Mouse (Mus musculus) urinary bladder, postnatal 10 days (tissue): ENCODE measurements around the gene Cenpm.
"Not testable (repeated sequence)": the region's sequence is repeated elsewhere in the genome, so short reads cannot be mapped to it uniquely, and the experiment has no call there.

Experiments
- DNase-seq: peaks from one replicate; pipeline ENCODE4 v3.0.0; 2022; ENCODE audit warnings: low spot score

Gene Cenpm

DNA sequence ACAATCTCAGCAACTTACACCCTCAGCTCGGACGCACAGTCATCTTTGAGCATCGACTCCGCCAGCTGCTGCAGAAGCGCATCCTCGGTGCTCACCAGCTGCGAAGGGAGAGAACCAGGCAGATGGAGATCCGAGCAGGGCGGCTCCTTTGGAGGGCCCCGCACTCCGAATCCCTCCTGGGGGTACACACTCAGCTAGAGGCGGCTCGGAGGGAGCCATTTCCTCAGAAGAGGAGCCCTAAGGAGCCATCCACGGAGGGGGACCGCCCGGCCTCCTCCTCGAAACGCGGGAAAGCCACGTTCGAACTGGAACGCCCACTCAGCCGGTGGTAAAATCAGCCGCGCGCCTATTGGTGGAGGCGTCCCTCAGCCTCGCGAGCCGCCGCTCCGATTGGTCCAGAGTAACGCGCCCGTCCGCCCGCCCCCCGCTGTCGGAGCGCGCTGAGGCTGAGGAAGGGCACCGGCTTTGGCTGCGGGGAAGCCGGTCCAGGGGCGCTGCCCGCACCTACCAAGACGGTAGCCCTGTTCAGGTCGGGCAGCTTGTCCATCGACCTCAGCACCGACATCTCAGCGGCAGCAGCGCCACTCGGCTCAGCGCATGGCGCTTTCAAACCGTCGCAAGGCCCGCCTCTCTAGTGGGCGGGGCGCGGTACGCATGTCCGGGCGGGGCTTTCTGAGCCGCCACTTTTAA lies at the start of gene Cenpm:
Gene Cenpm (minus strand): TSS at position 634 of the 690 bp plus-strand sequence.
- DNase-seq = peak; percentile 77

DNA sequence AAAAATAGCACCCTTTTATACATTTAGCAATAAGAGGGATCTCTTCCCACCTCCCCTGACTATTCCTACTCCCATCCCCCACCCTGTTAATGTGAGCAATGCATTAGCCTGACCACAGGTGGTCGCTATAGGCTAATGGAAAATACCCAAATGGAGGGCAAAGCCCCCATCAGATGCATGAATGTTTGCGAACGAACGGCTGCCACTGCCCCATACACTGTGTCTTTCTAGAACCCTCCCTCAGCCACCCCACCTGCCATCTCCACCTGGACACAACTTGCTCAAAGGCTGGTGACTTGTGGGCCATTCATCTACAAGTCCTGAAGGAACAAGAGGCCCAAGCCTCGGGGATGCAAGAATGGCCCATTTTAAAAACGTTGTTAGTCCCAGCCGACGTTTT lies 49.5 kb upstream of the Cenpm start:
- DNase-seq = no peak

DNA sequence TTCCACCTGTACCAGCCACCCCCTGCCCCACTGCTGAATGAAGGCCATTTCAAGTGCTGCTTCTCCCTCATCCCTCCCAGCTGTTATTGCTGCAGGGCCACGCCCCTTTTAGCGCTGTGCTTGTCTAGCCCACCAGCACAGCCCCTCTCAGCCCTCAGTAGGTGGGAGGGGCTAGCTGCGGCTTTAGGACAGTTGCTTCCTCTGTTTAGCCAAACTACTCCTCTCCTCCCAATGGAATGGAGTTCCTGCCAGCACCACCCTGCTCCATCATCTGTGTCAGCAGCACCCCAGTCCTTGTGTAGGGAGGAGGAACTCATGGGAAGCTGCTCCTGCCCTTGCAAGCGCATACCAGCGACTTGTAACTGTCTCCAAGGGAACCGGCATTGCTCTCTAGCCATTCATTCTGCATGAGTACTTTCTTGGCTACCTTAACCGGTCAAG lies 48.7 kb upstream of the Cenpm start:
- no peak for DNase-seq

DNA sequence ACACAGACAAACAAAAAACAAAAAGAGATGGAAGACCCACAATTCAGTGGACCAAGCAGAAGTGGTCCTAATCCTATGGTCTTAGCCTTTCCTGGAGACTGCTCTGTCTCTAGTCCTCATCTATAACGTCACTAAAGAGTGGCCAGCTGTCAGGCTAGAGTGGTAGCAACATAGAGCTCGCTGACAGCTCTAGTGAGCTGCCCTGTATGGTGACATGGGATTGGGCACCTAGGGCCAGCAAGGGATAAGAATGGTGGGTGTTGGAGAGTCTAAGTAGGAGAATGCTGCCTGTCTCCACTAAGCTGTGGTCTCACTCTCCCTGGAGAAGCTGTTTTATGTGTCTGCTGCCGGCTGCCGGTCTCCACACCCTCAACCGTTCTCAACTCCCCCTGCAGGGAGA lies 48.3 kb upstream of the Cenpm start:
- DNase-seq = no peak

DNA sequence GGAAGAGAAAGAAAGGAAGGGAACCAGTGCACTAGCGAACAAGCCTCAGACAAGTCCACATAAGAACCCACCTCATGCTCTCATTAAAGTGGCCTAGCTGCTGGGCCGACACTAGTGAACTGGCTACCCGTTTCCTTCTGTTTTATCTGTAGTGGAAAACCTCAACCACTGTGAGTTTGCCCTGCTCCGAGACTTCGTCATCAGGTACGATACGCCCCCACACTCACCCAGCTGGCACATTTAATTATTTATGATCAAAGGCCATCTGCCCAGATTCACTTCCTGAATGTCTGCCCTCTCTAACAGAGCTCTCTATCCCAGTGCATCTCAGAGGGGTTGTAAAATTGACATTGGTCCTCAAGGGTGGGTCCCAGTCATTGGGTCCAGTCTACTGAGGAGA lies 45.7 kb upstream of the Cenpm start:
- no peak for DNase-seq

DNA sequence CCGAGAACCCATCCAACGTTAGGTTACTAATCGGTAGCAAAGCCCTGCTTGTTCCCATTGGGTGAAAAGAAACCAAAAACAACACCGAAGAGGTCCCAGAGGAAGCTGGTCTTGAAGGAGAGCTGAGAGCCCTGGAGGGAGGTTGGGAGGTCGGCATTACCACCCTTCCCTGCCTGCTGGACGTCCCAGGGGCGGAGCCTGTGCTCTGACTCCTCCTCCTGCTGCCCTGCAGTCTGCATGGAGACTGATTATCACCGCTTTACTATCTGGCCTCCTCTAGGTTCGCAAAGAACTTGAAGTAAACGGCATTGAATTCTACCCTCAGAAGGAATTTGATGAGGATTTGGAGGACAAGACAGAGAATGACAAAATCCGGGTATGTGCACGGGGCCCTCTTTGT lies 41.6 kb upstream of the Cenpm start:
- DNase-seq = no peak

DNA sequence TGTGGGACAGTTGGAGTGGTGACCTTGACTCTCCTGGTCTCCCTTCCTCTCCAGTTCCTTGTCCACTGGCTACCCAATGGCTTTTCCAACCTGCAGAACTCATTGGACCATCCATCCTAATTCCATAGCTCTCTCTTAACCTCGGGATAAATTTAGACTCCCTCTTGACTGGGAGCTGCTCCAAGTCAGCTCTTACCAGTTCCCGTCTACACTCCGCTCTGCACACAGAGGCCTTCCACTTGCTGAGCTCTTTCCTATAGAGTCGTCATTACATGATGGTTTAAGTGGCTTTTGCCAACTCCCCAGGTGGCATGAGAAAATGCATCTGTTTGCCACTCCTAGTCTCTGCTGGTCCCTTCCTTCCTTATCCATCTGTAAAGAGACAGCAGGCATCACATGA lies 36.1 kb upstream of the Cenpm start:
- DNase-seq = no peak

DNA sequence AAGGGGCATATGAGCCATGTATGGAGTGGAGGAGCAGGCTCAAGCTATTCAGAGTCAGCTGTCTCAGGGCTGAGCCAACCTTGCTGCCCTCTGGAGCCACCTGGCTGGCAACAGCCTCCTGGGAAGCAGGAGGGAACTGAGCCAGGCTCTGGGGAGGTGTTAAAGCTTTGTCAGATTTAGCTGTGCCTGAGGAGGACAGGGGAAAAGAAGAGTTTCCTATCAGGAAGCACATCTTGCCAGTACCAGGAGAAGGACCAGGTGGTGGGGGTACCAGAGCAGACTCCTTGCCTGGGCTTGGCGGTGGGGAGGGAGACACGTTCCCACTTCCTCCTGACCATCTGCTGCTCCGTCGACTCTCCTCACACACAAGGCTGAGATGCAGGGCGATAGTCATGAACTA lies 33.0 kb upstream of the Cenpm start:
- DNase-seq = no peak

DNA sequence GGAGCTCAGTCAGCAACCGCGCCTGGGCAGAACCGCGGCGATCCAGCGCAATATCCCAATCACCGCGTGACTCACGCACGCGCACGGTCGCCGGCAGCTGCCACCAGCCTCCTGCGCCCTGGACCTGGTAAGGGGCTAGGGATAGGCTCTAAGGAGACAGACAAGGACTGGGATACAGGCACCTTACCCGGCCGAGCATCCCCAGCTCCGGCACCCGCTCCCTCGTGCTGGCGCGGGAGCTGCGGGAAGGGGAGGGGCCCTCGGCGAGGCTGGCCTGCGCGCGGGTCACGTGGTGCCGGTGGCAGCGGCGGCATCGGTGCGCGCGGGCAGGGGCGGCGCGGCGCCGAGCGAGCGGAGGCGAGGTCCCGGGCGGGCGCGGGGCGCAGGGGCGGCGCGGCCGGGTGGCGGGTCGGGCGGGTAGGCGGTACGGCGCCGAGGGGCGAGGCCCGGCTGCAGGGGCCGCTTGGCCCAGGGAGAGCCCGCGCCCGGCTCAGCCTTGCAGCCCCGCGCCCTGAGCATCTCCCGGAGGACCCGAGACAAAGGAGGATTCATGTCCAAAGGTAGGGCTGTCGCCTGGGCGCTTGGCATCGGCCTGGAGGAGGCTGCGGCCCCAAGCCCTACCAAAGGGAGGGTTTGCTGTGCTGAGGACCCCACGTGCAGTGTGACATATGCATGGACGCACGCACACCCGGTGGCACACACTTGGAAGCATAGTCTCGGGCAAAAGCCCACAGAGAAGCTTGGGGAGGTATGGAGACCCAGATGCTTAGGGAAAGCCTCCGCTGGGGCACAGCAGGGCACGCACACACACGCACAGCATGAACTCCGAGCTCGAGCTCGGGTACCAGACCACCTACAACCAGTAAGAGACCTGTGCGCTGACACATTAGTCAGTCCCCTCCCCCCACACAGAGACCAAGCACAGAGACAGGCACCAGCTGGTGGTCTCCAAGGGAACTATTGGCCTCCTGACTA lies 30.7 kb upstream of the Cenpm start:
- no peak for DNase-seq

DNA sequence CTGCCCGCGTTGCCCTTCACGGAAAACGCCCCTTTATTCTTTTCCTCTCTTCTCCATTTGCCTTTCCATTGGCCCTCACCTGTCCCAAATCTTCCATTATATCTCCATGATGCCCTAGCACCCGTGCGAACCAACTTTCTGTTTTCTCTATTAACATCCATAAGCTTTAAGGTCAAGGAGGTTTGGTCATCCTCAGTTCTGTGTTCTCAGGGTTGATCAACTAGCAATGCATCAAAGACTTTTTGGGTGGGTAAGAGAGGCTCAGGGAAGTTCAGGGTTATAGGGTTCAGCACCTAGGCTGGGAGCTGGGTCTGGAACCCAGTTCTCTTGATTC lies 30.0 kb upstream of the Cenpm start, which contains the start of gene Sept3:
Gene Sept3 (plus strand): TSS at position 301 of the 334 bp plus-strand sequence.
- DNase-seq = no peak

DNA sequence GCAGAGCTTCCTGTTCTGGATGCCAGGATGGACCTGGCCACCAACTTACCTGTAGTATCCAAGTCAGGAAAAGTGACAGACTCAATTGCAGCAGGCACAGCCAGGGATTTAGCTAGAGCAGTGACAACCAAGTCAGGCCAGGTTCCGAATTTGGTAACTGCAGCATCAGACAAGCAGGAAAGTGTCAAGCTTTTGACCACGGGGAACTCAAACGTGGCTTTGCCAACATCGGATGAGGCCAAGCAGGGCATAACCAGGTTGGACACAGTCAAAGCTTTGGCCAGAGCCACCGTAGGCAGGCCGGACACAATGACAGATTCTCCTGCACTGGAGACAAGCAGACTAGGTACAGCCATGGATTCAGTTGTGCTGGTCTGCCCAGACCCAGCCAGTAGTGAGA lies 27.7 kb upstream of the Cenpm start:
- no peak for DNase-seq

DNA sequence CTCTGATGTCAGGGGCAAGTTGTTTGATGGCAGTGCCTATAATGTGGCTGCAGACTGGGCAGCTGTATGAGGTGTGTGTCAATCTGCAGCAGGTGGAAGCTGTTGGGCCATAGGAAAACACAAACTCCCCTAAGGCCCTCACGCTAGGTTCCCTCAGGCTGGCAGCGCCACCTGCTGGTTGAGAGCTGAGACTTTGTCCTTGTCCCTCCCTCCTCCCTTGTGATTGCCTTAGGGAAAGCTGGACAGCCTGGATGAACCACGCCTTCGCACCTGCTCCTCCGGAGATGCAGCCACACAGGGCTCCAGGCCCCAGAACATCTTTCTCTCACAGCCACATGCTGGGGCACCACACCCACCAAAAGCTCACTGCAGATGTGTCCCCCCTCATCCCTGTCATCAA lies 26.7 kb upstream of the Cenpm start:
- DNase-seq = no peak

DNA sequence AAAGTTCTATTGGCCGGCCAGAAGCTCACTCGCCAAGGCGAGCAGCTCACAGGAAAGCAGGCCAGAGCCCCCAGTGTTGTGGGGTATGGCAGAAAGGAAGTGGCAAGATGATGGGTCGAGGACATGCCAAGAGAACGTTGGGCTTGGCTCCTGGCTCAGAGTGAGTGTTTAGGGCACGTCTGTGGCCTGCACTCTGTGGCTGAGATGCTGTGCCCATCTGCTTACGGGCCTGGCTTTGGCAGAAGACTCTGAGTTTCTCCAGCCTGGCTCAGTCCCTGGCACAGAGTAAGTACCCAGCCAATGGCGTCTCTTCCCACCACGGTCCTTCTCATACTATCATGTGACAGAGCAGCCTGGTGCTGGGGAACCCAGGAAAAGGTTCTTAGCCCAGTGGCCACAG lies 24.2 kb upstream of the Cenpm start:
- DNase-seq = no peak

DNA sequence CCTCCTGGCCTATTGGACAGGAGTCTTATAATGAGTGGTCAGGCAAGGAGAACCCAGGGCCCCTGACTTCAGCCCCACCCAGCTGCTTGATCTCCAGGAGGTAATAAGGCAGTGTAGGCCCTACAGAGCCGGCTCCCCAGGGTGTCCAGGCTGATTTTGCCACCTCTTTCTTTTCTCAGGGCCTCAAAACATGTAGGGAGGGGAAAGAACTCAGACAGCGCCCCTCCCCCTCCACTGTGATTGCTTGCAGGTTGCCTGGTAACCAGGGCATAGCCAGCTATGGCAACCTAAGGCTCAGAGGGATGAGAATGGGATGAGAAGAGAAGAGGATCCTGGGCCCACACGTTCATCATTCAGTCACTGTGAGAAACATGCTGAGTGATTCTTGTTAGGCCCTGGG lies 23.6 kb upstream of the Cenpm start:
- DNase-seq = no peak

DNA sequence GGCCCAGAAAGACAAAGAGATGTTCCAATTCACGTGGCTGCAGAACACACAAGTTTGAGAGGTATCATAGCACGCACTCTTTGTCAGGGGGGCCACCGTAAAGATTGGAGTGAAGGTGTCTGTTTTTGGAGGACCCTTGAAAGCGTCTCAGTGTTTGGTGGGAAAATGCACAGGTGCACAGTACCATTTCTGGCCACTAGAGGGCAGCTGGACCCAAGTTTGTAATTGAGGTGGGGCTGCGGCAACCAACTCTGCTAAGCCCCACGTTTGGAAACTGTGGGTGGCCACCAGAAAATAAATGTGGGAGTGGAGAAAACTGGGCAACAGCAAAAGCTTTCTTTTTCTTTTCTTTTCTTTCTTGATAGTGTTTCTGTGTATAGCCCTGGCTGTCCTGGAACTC lies 21.8 kb upstream of the Cenpm start:
- DNase-seq = no peak

DNA sequence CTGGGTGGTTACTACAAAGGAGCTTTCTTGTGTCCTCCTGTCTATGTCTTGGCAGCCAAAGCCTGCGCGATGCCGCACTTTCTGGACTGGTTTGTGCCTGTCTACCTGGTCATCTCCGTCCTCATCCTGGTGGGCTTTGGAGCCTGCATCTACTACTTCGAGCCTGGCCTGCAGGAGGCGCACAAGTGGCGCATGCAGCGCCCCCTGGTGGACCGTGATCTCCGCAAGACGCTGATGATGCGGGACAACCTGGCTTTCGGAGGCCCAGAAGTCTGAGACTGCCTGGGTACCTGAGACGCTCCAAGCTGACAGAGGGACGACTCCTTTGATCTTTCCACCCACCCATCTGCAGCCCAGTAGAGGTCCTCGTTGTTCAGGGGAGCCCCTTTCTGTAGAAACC lies 15.0 kb upstream of the Cenpm start:
- DNase-seq = no peak

DNA sequence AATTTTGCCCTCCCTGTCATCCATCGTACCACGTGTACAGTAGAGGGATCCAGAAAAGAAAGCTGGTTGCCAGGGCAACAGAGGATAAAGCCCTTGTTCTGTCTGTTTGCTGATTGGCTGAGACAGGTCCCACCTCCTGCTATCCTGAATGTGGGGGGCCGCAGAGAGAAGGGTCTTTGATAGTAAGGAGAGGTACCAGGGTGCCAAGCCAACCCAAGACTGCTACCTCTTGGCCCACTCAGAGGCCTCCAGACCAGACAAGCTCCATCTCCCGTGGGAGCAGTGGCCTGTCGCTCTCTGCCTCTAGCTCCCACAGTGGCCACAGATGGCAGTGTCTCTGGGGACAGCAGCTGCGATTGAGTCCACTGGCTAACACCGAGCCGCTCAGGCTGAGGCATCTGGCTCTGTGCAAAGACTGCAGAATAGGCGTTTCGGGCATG lies 11.4 kb upstream of the Cenpm start:
- DNase-seq = no peak

DNA sequence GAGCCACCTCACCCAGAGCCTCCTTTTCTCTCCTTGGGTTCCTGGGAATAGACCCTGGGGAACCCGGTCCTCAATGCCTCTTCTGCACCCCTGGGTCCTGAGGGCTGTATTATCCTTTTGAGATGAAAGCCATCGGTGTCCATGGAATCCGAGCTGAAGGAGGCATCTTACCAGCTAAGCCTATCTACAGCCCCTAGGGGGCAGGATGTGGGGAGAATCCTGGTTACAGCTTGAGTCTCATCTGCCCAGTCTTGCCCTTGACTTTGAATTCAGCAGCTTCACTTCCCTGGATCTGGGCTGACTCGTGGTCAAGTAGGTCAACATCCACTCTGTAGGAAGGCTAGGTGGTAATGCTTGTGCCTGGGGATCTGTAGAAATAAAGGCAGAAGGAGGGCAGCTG lies 10.7 kb upstream of the Cenpm start:
- DNase-seq = no peak

DNA sequence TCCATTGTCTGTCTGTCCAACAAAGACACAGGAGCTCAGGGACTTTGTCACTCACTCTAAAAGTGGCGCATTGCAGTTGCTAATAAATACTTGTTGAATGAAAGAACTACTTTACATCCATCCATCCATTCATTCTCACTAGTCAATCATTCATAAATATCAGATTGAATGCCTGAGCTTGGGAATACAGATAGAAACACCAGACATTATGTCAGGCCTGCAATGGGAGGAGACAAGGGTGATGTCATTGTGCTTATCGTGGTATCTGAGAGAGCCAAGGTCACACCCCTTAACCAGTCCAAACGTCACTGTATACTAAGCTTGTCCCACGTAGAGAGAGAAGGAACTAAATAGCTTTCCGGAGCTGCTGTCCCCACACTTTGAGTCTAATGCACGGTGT lies 7.5 kb upstream of the Cenpm start, which contains the start of gene 1500009C09Rik:
Gene 1500009C09Rik (plus strand): TSS at position 301 of the 400 bp plus-strand sequence.
- DNase-seq = no peak

DNA sequence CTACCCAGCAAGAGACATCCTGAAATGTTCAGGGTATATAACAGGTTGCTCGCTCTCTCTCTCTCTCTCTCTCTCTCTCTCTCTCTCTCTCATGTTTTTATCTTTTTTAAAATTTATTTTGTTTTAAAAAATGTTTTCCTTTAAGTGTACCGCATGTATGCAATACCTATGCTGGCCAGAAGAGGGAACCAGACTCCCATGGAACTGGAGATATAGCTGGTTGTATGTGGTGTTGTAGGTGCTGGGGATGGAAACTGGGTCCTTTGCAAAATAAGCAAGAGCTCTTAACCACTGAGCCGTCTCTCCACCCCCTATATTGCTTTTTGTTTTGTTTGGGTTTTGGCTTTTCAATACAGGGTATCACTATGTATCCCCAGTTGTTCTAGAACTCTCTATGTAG lies 7.0 kb upstream of the Cenpm start:
- no peak for DNase-seq

DNA sequence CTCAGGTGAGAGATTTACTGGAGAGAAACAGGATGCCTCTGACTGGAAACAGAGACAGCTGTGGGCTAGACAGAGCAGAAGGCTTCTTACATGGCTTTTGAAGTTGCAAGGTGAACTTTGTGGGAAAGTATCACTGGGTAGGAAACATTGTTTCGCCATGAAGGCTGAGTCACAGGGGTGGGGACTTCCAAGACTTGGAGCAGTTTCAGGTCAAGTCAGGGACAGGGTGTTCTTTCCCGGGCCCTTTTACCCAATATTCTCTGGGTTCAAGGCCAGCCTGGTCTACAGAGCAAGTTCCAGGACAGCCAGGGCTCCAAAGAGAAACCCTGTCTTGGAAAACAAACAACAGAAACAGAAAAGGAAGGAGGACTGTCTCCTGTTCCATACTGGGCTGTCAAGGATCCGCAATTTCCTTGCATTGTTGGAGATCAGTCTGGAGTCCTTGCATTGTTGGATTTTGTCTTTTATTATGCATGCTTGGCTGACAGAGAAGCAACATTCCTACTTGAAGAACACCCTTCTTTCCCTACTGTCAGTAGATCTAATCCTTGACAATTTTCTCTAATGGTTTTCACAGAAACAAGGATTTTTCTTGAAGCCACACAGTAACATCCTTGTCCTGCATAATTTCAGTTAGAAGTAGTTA lies 2.7 kb upstream of the Cenpm start:
- DNase-seq = no peak

DNA sequence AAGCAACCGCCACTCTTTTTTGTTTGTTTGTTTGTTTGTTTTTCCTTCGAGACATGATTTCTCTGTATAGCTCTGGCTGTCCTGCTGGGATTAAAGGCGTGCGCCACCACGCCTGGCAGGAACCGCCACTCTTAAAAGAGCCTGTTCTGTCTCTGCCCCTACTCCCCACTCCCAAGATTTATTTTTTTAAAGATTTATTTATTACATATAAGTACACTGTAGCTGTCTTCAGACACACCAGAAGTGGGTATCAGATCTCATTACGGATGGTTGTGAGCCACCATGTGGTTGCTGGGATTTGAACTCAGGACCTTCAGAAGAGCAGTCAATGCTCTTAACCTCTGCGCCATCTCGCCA lies 235 bp upstream of the Cenpm start:
- DNase-seq = not testable (repeated sequence)

DNA sequence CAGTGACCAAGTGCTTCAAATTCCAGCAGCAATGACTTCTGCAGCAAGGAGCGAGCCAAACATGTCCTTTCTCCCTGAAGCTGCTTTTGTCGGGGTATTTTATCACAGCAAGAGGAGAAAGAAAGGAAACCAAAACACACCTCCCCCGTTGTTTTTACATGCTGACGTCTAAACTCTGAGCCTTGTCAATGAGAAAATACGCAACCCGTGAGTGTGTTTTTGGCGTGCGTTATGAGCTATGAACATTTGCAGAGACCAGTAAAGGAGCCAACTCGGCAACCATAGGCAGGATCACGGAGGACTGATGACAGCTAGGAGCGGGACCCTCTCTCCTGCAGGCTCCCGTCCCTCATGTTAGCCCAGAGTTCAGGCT lies 820 bp downstream of the Cenpm start:
- DNase-seq = no peak
